In genomic region chr5:73191765-73192164, GRCm38 (mm10) we compare ENCODE assay signal across 11 mouse cellular contexts.
DNase-seq lines count a peak whose midpoint lies in the region; ATAC-seq and TF ChIP-seq lines count a peak whose summit lies in the region.
"Had no signal": no experiment of that assay in that cellular context is flagged by ENCODE, and none has a peak within 500 bp of the region (broad histone marks: within the 10 kb centered on the region; RNA-seq: fewer than 3 reads in every experiment).

No protein-coding gene starts in this region.

- no peak for ATAC-seq in kidney, postnatal 0 days (replicated peaks; ENCODE audit: low FRiP score, low read depth)
- ATAC-seq in kidney, embryonic 14.5 days (ENCODE audit: low FRiP score, low TSS enrichment) = no peak
- peak; percentile 87 for ATAC-seq in erythroid progenitor cell, adult 5-6 weeks (replicated peaks; ENCODE audit: low FRiP score, poor library complexity, severe bottlenecking)
- peak; percentile 93 for ATAC-seq in liver, embryonic 11.5 days (replicated peaks; ENCODE audit: low FRiP score)
- peak; percentile 63; the same call in 1 of the 2 replicates for ATAC-seq in stomach, embryonic 14.5 days (ENCODE audit: insufficient number of reproducible peaks, insufficient read depth, low FRiP score, low read depth)
- ATAC-seq: CD4-positive, CD25-positive, alpha-beta regulatory T cell, adult 4 months had no signal

- H3K4me3 ChIP-seq in kidney, postnatal 0 days (replicated peaks; ENCODE audit: low read depth, low read length) = no peak overlapping the region
- H3K4me3 ChIP-seq in kidney, embryonic 14.5 days (ENCODE audit: low read length) = no peak overlapping the region
- peak overlapping the region; percentile 48 for H3K4me3 ChIP-seq in liver, embryonic 11.5 days (ENCODE audit: low read depth, low read length)
- no peak overlapping the region for H3K4me3 ChIP-seq in stomach, embryonic 14.5 days (ENCODE audit: low read depth, low read length)

- no peak overlapping the region for H3K27ac ChIP-seq in kidney, postnatal 0 days
- no peak overlapping the region; the same call in 1 of the 2 replicates for H3K27ac ChIP-seq in kidney, embryonic 14.5 days (ENCODE audit: low read depth, low read length)
- H3K27ac ChIP-seq in liver, embryonic 11.5 days (ENCODE audit: low read depth, low read length) = peak overlapping the region; percentile 79
- H3K27ac ChIP-seq in stomach, embryonic 14.5 days (ENCODE audit: low read length) = no peak overlapping the region
- H3K27ac ChIP-seq: hindbrain, embryonic 14.5 days; macrophage had no signal

- no peak overlapping the region for H3K9ac ChIP-seq in kidney, postnatal 0 days (ENCODE audit: low read depth, low read length)
- no peak overlapping the region for H3K9ac ChIP-seq in kidney, embryonic 14.5 days (ENCODE audit: low read depth, low read length)
- H3K9ac ChIP-seq in liver, embryonic 11.5 days (ENCODE audit: low read depth, low read length) = peak overlapping the region; percentile 53; the same call in 1 of the 2 replicates
- no peak overlapping the region for H3K9ac ChIP-seq in stomach, embryonic 14.5 days (replicated peaks; ENCODE audit: low read depth, low read length)
- H3K9ac ChIP-seq: hindbrain, embryonic 14.5 days had no signal

- no peak for TF ChIP-seq CTCF in kidney, postnatal 0 days (IDR thresholded peaks at IDR 0.05; ENCODE audit: low read depth)

- no peaks in the 10 kb centered on the region for H3K27me3 ChIP-seq in kidney, postnatal 0 days (ENCODE audit: insufficient read depth, low read length)
- no peaks in the 10 kb centered on the region for H3K27me3 ChIP-seq in kidney, embryonic 14.5 days (ENCODE audit: control insufficient read depth, insufficient read depth, low read length)
- H3K27me3 ChIP-seq in liver, embryonic 11.5 days (replicated peaks; ENCODE audit: control insufficient read depth, insufficient read depth, low read length) = no peaks in the 10 kb centered on the region
- no peaks in the 10 kb centered on the region for H3K27me3 ChIP-seq in stomach, embryonic 14.5 days (ENCODE audit: control insufficient read depth, insufficient read depth, low read length)

- no peaks in the 10 kb centered on the region for H3K36me3 ChIP-seq in kidney, postnatal 0 days (ENCODE audit: insufficient read depth, low read length)
- H3K36me3 ChIP-seq in kidney, embryonic 14.5 days (ENCODE audit: control insufficient read depth, insufficient read depth, low read length) = no peaks in the 10 kb centered on the region
- 0 out of 2 replicates have a peak, but pooled peaks cover 2% of the 10 kb centered on the region for H3K36me3 ChIP-seq in liver, embryonic 11.5 days (ENCODE audit: control insufficient read depth, insufficient read depth, low read length)
- H3K36me3 ChIP-seq in stomach, embryonic 14.5 days (ENCODE audit: control insufficient read depth, insufficient read depth, low read length) = no peaks in the 10 kb centered on the region

- intact Hi-C loops in gastrocnemius, postnatal 14 days (cut with DNase I; ENCODE audit: low total_unique reads) = no loop called here

- no peaks in the 10 kb centered on the region for H3K9me3 ChIP-seq in kidney, postnatal 0 days (replicated peaks; ENCODE audit: low read length)
- no peaks in the 10 kb centered on the region for H3K9me3 ChIP-seq in kidney, embryonic 14.5 days (ENCODE audit: control insufficient read depth, low read length)
- H3K9me3 ChIP-seq in liver, embryonic 11.5 days (ENCODE audit: control insufficient read depth, low read length) = no peaks in the 10 kb centered on the region
- H3K9me3 ChIP-seq in stomach, embryonic 14.5 days (ENCODE audit: control insufficient read depth, low read depth, low read length) = no peaks in the 10 kb centered on the region

- H3K4me2 ChIP-seq in kidney, postnatal 0 days (ENCODE audit: low read length) = no peak overlapping the region
- H3K4me2 ChIP-seq in kidney, embryonic 14.5 days (replicated peaks; ENCODE audit: low read depth, low read length) = no peak overlapping the region
- peak overlapping the region; percentile 62 for H3K4me2 ChIP-seq in liver, embryonic 11.5 days
- H3K4me2 ChIP-seq in stomach, embryonic 14.5 days (replicated peaks; ENCODE audit: low read depth, low read length) = no peak overlapping the region
- H3K4me2 ChIP-seq: hindbrain, embryonic 14.5 days had no signal

- peak; percentile 35 for DNase-seq in kidney, postnatal 0 days (ENCODE audit: low spot score)
- DNase-seq in liver, embryonic 11.5 days (ENCODE audit: low spot score) = peak; percentile 52
- DNase-seq in gastrocnemius, postnatal 10 days = no peak
- no peak for DNase-seq in gastrocnemius, postnatal 14 days
- no peak for DNase-seq in layer of hippocampus, adult 11-12 months (ENCODE audit: low spot score)

- 59% methylated on average over 11 of the region's 11 CpGs for WGBS in kidney, postnatal 0 days
- 46% methylated on average over 11 of the region's 11 CpGs for WGBS in kidney, embryonic 14.5 days
- WGBS in liver, embryonic 11.5 days = 26% methylated on average over 11 of the region's 11 CpGs
- WGBS in stomach, embryonic 14.5 days = 66% methylated on average over 11 of the region's 11 CpGs

- no peaks in the 10 kb centered on the region for H3K4me1 ChIP-seq in kidney, postnatal 0 days (replicated peaks; ENCODE audit: insufficient read depth, low read length)
- peaks cover 20% of the 10 kb centered on the region for H3K4me1 ChIP-seq in kidney, embryonic 14.5 days (ENCODE audit: control insufficient read depth, insufficient read depth, low read length)
- peaks cover 53% of the 10 kb centered on the region for H3K4me1 ChIP-seq in liver, embryonic 11.5 days (replicated peaks; ENCODE audit: control insufficient read depth, insufficient read depth, low read length)
- H3K4me1 ChIP-seq in stomach, embryonic 14.5 days (ENCODE audit: control insufficient read depth, insufficient read depth, low read length) = peaks cover 7% of the 10 kb centered on the region; the same call in 1 of the 2 replicates

Comparison
In these comparisons a context has a peak if more than half of its experiments do, and no peak if none do; other contexts are left out.
1. ATAC-seq: peak in erythroid progenitor cell, adult 5-6 weeks (single experiment), liver, embryonic 11.5 days (single experiment) and stomach, embryonic 14.5 days (single experiment); none in kidney, postnatal 0 days (single experiment) and kidney, embryonic 14.5 days (single experiment).
2. DNase-seq: peak in kidney, postnatal 0 days (single experiment) and liver, embryonic 11.5 days (single experiment); none in gastrocnemius, postnatal 10 days (single experiment), gastrocnemius, postnatal 14 days (single experiment) and layer of hippocampus, adult 11-12 months (single experiment).